Mouse (Mus musculus) embryonic facial prominence, embryonic 14.5 days (tissue): ENCODE measurements around the gene Zfhx3. TPM values are rescaled to one million over a fixed set of nuclear protein-coding genes. Genes with fewer than 3 reads are reported as not detected.

Experiments
- ATAC-seq: fragments of 200-750 bp; cut with Nextera tagmentation; 2 replicates; pipeline ENCODE4 v1.8.0; 2017; ENCODE audit warnings: low read depth, moderate number of reproducible peaks, moderate TSS enrichment
- DNase-seq: peaks from one replicate; pipeline ENCODE4 v3.0.0-alpha.2; 2015; ENCODE audit warnings: low spot score
- H3K27ac ChIP-seq: fragments of 300-500 bp; sonication (generic); replicated peaks from 2 replicates; pipeline ENCODE4 v1.5.1; 2014; ENCODE audit warnings: low read depth, mild to moderate bottlenecking, low read length, moderate library complexity
- H3K27me3 ChIP-seq: fragments of 300-500 bp; sonication (generic); replicated peaks from 2 replicates; pipeline ENCODE4 v1.6.1; 2014; ENCODE audit warnings: low read length; ENCODE audit not compliant: control insufficient read depth, insufficient read depth
- H3K36me3 ChIP-seq: fragments of 300-500 bp; sonication (generic); 2 replicates; pipeline ENCODE4 v1.6.1; 2014; ENCODE audit warnings: low read length, mixed read lengths; ENCODE audit not compliant: control insufficient read depth, insufficient read depth
- H3K4me1 ChIP-seq: fragments of 300-500 bp; sonication (generic); 2 replicates; pipeline ENCODE4 v1.6.1; 2014; ENCODE audit warnings: antibody characterized with exemption, low read length; ENCODE audit not compliant: control insufficient read depth, insufficient read depth
- H3K4me2 ChIP-seq: fragments of 300-500 bp; sonication (generic); 2 replicates; pipeline ENCODE4 v1.6.1; 2014; ENCODE audit warnings: low read depth, mild to moderate bottlenecking, low read length, moderate library complexity, mixed read lengths
- H3K4me3 ChIP-seq: fragments of 300-500 bp; sonication (generic); 2 replicates; pipeline ENCODE4 v1.5.1; 2014; ENCODE audit warnings: low read depth, mild to moderate bottlenecking, low read length
- H3K9ac ChIP-seq: fragments of 300-500 bp; sonication (generic); 2 replicates; pipeline ENCODE4 v1.6.1; 2014; ENCODE audit warnings: low read depth, mild to moderate bottlenecking, low read length, moderate library complexity, mixed read lengths
- H3K9me3 ChIP-seq: fragments of 300-500 bp; sonication (generic); 2 replicates; pipeline ENCODE4 v1.6.1; 2016; ENCODE audit warnings: low read length; ENCODE audit not compliant: control insufficient read depth
- whole genome bisulfite sequencing: fragments of 180-500 bp; shearing (Covaris S2); extraction: QIAGEN DNeasy Blood & Tissue Kit; methylation state at CpG from one replicate; pipeline ENCODE4 v1.1.7; 2014; 5-methylcytosine and 5-hydroxymethylcytosine counted together
- polyA plus RNA-seq: library from polyadenylated mRNA; unstranded; fragments of >200 nt; fragmentation: Nextera tagmentation; extraction: Ambion mirVana; gene quantifications from 2 replicates; pipeline ENCODE4 v1.2.1, GENCODE M21; 2014

The Zfhx3 gene
- polyA plus RNA-seq, 1 experiment from 2014 or later, result 14.2 TPM

DNA sequence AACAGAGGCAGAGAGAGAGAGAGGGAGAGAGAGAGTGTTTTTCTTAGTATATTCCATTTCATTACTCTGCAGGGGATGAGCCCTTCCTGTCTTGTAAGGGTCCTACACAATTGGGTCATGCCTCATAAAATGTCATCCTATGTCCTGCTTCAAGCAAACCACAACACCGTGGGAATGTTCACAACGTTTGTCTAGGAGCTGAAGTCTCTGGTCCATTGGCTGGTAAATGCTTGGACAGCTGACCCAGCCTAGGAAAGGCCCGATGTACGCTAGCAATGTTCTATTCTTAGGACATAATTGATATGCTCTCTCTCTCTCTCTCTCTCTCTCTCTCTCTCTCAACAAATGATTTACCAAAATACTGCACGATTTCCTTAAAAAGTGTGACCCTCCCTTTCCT, 666.2 kb downstream of the Zfhx3 start:
- peak; percentile 13 for DNase-seq
- Histone ChIP-seq H3K9ac (no peak overlapping the region), H3K4me3 (no peak overlapping the region), H3K36me3 (no peaks in the 10 kb centered on the region), H3K9me3 (no peaks in the 10 kb centered on the region), H3K27ac (no peak overlapping the region), H3K4me2 (no peak overlapping the region), H3K4me1 (0 out of 2 replicates have a peak, but pooled peaks cover 8% of the 10 kb centered on the region), H3K27me3 (no peaks in the 10 kb centered on the region)
- ATAC-seq, result no peak
- 51% methylated on average over 5 of the region's 5 CpGs for WGBS

DNA sequence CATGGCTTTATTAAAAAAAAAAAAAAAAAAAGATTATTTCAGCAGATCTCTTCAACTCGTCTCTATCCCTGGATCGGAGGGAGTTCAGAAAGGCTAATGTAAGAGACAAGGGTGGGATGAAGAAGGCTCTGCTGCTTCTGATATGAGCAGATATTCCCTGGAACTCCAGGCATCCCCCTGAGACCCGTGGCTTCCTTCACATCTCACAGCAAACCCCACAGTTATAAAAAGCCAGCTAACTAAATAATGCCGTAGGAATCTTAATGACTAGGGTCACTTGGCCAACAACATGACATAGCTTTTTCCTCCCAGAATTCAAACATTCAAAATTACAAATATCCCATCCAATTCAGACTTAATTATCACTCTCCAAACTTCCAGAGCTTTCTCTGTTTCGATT, 666.7 kb downstream of the Zfhx3 start:
- Histone ChIP-seq H3K4me1 (0 out of 2 replicates have a peak, but pooled peaks cover 8% of the 10 kb centered on the region), H3K9ac (no peak overlapping the region), H3K4me2 (no peak overlapping the region), H3K27me3 (no peaks in the 10 kb centered on the region), H3K4me3 (no peak overlapping the region), H3K36me3 (no peaks in the 10 kb centered on the region), H3K9me3 (no peaks in the 10 kb centered on the region), H3K27ac (no peak overlapping the region; the same call in 1 of the 2 replicates)
- DNase-seq (peak; percentile 36), ATAC-seq (no peak)
- WGBS, result 60% methylated on average over 5 of the region's 5 CpGs

DNA sequence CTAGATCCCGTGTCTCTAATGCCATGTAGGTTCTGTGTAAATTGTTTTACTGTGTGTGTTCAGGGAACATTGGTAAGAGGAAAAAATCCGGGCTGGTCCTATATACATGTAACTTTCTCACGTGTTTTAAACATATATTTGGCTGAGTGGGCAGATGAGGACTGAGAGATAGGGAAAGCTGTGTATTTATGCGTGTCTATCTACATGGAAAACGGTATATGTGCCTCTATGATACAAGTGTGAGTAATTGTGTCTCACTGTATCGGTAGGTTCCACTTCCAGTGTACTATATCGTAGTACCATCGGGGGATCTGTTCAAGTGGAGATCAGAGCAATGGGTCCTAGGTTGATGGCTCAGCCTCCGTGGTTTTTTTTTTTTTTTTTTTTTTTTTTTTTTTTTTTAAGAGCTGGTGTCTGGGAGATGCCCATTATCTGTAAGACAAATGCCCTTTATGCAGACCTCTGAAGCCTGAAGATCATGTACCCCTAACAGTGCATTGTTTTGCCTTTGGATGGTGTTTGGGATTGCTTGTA, 668.8 kb downstream of the Zfhx3 start:
- Histone ChIP-seq H3K9me3 (no peaks in the 10 kb centered on the region), H3K36me3 (no peaks in the 10 kb centered on the region), H3K4me3 (no peak overlapping the region), H3K4me1 (0 out of 2 replicates have a peak, but pooled peaks cover 8% of the 10 kb centered on the region), H3K4me2 (no peak overlapping the region), H3K9ac (no peak overlapping the region), H3K27ac (no peak overlapping the region), H3K27me3 (no peaks in the 10 kb centered on the region)
- no peak for DNase-seq
- no peak for ATAC-seq
- WGBS, result 88% methylated on average over 9 of the region's 9 CpGs

DNA sequence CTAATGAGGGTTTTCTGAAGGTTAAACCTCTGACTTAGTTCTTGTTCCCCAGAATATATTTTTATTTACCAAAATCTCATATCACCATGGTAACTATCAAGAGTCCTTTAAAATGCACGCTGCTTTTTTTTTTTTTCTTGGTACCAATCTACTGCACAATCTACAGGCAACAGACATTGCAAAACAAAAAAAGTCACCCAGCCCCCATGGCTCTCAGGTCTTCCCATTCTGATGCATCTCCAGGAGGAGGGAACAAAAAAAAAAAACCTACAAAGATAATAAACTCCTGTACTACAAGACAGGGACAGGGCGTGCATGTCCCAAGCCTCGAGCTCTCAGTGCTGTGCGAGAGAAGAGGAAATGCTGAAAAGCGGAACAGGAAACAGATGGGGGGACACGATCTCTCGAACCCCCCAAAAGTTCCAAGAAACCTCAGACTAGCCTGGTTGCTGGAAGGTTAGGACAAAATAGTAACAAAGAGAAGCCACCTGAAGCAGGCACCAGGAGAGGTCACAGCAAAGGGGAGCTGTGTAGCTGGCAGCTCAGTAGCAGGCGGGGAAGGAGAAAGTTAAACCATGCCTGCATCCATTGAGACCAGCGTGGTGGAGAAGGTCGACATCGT, 669.5 kb downstream of the Zfhx3 start:
- no peaks in the 10 kb centered on the region for H3K27me3 ChIP-seq
- no peak overlapping the region for H3K4me2 ChIP-seq
- H3K27ac ChIP-seq, result no peak overlapping the region
- ATAC-seq, result no peak
- no peak overlapping the region for H3K4me3 ChIP-seq
- 52% methylated on average over 11 of the region's 11 CpGs for WGBS
- H3K9me3 ChIP-seq, result no peaks in the 10 kb centered on the region
- 0 out of 2 replicates have a peak, but pooled peaks cover 8% of the 10 kb centered on the region for H3K4me1 ChIP-seq
- H3K36me3 ChIP-seq, result no peaks in the 10 kb centered on the region
- no peak overlapping the region for H3K9ac ChIP-seq
- peak; percentile 19 for DNase-seq

DNA sequence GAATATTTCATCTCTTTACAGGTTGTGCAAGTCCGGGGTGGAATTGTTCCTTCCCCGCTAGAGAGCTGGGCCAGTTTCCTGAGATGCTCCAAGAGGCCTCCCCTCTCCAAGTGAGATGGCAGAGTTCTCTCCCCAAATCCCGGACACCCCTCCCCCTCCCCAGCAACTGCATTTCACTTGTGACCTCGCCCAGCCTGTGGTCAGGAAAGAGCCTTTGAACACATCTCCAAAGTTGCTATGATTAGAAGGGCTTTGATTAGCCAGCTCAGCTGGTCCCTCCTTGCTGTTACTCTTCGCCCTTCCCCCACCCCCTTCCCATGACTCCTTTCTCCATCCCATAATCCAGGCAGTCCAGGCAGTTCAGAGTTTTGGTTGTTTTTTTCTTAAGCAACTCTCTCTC, 670.4 kb downstream of the Zfhx3 start:
- ATAC-seq (no peak), DNase-seq (peak; percentile 54)
- Histone ChIP-seq H3K36me3 (no peaks in the 10 kb centered on the region), H3K4me1 (0 out of 2 replicates have a peak, but pooled peaks cover 8% of the 10 kb centered on the region), H3K9me3 (no peaks in the 10 kb centered on the region), H3K27me3 (no peaks in the 10 kb centered on the region), H3K4me2 (no peak overlapping the region), H3K9ac (no peak overlapping the region), H3K27ac (no peak overlapping the region), H3K4me3 (no peak overlapping the region)
- WGBS, result 11% methylated on average over 5 of the region's 5 CpGs

DNA sequence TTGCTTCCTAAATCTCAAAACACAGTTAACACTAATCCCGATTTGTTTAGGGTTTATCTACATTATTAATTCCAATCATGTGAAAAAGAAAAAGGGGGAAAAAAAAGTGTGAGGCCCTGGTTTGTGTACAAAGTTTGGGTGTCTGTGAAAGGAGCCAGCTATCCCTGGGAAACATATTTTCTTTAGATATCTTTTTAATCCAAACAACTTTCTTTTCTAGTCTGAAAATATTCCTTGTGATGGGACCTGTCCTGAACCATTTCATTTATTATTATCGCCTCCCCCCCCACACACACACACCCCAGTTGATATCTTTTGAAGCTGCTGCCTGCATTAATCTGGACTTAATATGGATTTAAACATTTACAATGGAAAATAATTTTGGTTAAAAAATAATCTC, 670.8 kb downstream of the Zfhx3 start:
- no peak overlapping the region for H3K27ac ChIP-seq
- H3K36me3 ChIP-seq, result no peaks in the 10 kb centered on the region
- no peak overlapping the region for H3K4me3 ChIP-seq
- WGBS, result 62% methylated on average over 2 of the region's 2 CpGs
- no peaks in the 10 kb centered on the region for H3K27me3 ChIP-seq
- H3K9ac ChIP-seq, result no peak overlapping the region
- DNase-seq, result no peak
- no peaks in the 10 kb centered on the region for H3K9me3 ChIP-seq
- H3K4me2 ChIP-seq, result no peak overlapping the region
- no peak for ATAC-seq
- H3K4me1 ChIP-seq, result 0 out of 2 replicates have a peak, but pooled peaks cover 8% of the 10 kb centered on the region

DNA sequence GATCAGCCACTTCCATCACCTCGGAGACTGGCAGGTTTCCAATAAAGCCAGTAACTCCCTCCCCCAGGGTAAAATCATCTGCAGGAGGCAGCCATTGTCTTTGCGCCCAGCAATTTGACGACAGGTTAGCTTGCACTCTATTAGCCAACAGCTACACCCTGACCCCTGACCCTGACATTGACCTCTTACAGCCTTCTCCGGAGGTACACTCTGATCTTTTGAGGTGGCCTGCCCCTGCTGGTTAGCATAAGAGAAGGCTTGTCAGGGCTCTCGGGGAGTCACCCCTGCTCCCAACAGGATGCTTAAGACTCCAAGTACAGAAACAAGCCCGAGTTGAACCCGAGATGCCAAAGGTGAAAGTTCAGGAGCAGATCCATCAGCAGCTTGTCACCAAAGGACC, 678.9 kb downstream of the Zfhx3 start:
- no peak for DNase-seq
- H3K9me3 ChIP-seq, result no peaks in the 10 kb centered on the region
- 31% methylated on average over 7 of the region's 7 CpGs for WGBS

DNA sequence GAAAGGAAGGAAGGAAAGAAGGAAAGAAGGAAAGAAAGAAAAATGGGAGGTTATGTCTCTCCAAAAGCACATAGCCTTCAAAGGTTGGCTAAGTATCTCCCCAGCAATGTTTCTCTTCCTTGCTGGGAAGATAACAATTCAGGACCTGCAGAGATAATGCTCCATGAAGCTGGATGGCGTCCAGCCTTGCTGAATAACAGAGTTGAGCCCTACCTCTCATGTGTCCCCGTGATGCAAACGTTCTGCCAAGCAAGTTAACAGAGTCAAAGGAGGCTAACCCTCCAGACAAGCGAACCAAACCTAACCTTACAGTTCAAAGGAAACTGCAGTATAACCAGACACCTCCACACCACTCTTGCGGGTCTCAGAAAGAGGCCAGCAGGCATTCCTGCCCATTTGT, 681.2 kb downstream of the Zfhx3 start:
- H3K4me3 ChIP-seq, result no peak overlapping the region
- no peaks in the 10 kb centered on the region for H3K27me3 ChIP-seq
- peak; percentile 17 for DNase-seq
- 59% methylated on average over 5 of the region's 5 CpGs for WGBS
- H3K27ac ChIP-seq, result no peak overlapping the region
- no peak overlapping the region for H3K9ac ChIP-seq
- H3K36me3 ChIP-seq, result no peaks in the 10 kb centered on the region
- no peaks in the 10 kb centered on the region for H3K9me3 ChIP-seq
- no peak overlapping the region for H3K4me2 ChIP-seq
- no peaks in the 10 kb centered on the region for H3K4me1 ChIP-seq
- no peak for ATAC-seq

More for the DNA sequence above, 678.9 kb downstream of the Zfhx3 start:
- no peaks in the 10 kb centered on the region for H3K36me3 ChIP-seq
- H3K4me3 ChIP-seq, result no peak overlapping the region
- H3K9ac ChIP-seq, result no peak overlapping the region
- no peak overlapping the region for H3K27ac ChIP-seq
- no peaks in the 10 kb centered on the region for H3K27me3 ChIP-seq
- no peak overlapping the region for H3K4me2 ChIP-seq
- H3K4me1 ChIP-seq, result no peaks in the 10 kb centered on the region
- ATAC-seq, result no peak

DNA sequence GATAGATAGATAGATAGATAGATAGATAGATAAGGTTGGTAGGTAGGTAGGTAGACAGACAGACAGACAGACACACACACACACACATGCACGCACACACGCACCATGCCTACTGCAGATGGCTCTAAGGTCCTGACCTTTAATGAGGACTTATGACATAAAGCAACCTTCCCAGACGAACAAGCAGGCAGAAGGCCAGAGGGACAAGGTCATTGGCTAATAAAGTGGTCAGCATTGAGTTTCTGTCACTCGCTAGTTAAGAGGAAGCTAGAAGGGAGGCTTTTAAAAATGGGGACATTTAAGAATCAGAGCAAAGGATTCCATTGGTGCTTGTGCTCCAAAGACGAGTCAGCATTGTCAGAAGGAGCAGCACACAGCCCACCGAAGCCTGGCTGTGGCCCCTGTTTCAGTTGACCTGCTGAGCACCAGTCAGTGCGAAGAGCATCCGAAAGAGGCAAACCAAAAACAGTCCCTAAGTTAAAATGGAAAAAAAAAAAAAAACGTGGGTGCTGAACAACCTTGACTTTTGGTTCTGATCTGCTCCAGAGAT, 683.2 kb downstream of the Zfhx3 start:
- WGBS, result 75% methylated on average over 9 of the region's 9 CpGs
- H3K27me3 ChIP-seq, result no peaks in the 10 kb centered on the region

More for the DNA sequence above, 683.2 kb downstream of the Zfhx3 start:
- ATAC-seq, result no peak
- H3K4me2 ChIP-seq, result no peak overlapping the region
- no peak for DNase-seq
- no peak overlapping the region for H3K27ac ChIP-seq
- H3K4me3 ChIP-seq, result no peak overlapping the region
- no peaks in the 10 kb centered on the region for H3K4me1 ChIP-seq
- H3K9me3 ChIP-seq, result no peaks in the 10 kb centered on the region
- H3K36me3 ChIP-seq, result no peaks in the 10 kb centered on the region
- no peak overlapping the region for H3K9ac ChIP-seq
